Mouse (Mus musculus) heart, embryonic 14.5 days (tissue): Measurements from ENCODE around the gene 1110008L16Rik. TPM values are rescaled to one million over a fixed set of nuclear protein-coding genes. Genes with fewer than 3 reads are reported as not detected.

Experiments
- ATAC-seq: fragments of 200-750 bp; cut with Nextera tagmentation; 2 replicates; pipeline ENCODE4 v1.8.0; 2017; ENCODE audit warnings: low read depth, moderate TSS enrichment; ENCODE audit not compliant: insufficient number of reproducible peaks, insufficient read depth, low FRiP score
- H3K27ac ChIP-seq, 2 experiments: fragments of 200-500 bp in 1 of 2; fragments of 300-500 bp in 1 of 2; sonication (generic) in 1 of 2; replicated peaks in 1 of 2; 2 replicates each; pipeline ENCODE4 v1.5.1; 2012 to 2014; ENCODE audit warnings: low read depth in 2 of 2, low read length in 2 of 2, control low read depth in 1 of 2, mild to moderate bottlenecking in 1 of 2, mixed read lengths in 1 of 2; ENCODE audit not compliant: control insufficient read depth in 1 of 2, insufficient read depth in 1 of 2
- H3K27me3 ChIP-seq: fragments of 300-500 bp; sonication (generic); 2 replicates; pipeline ENCODE4 v1.6.1; 2014; ENCODE audit warnings: mild to moderate bottlenecking, low read length, control low read depth; ENCODE audit not compliant: control insufficient read depth, insufficient read depth
- H3K36me3 ChIP-seq: fragments of 300-500 bp; sonication (generic); 2 replicates; pipeline ENCODE4 v1.6.1; 2014; ENCODE audit warnings: mild to moderate bottlenecking, control low read depth, low read length, mixed read lengths; ENCODE audit not compliant: control insufficient read depth, insufficient read depth
- H3K4me1 ChIP-seq, 2 experiments: fragments of 200-500 bp in 1 of 2; fragments of 300-500 bp in 1 of 2; sonication (generic) in 1 of 2; 2 replicates each; pipeline ENCODE4 v1.6.1; 2012 to 2014; ENCODE audit warnings: low read length in 2 of 2, control low read depth in 1 of 2, mixed read lengths in 1 of 2; ENCODE audit not compliant: control insufficient read depth in 2 of 2, insufficient read depth in 2 of 2
- H3K4me2 ChIP-seq: fragments of 300-500 bp; sonication (generic); 2 replicates; pipeline ENCODE4 v1.6.1; 2014; ENCODE audit warnings: mild to moderate bottlenecking, low read length
- H3K4me3 ChIP-seq, 2 experiments: fragments of 200-500 bp in 1 of 2; fragments of 300-500 bp in 1 of 2; sonication (generic) in 1 of 2; 2 replicates each; pipeline ENCODE4 v1.5.1; 2012 to 2014; ENCODE audit warnings: low read length in 2 of 2, mild to moderate bottlenecking in 2 of 2, control low read depth in 1 of 2, low read depth in 1 of 2, moderate library complexity in 1 of 2; ENCODE audit not compliant: control insufficient read depth in 1 of 2, insufficient read depth in 1 of 2
- H3K9ac ChIP-seq: fragments of 300-500 bp; sonication (generic); 2 replicates; pipeline ENCODE4 v1.6.1; 2014; ENCODE audit warnings: mild to moderate bottlenecking, low read length
- H3K9me3 ChIP-seq: fragments of 300-500 bp; sonication (generic); 2 replicates; pipeline ENCODE4 v1.6.1; 2016; ENCODE audit warnings: low read length, control low read depth; ENCODE audit not compliant: control insufficient read depth
- WGBS: fragments of 180-500 bp; shearing (Covaris S2); extraction: QIAGEN DNeasy Blood & Tissue Kit; methylation state at CpG from one replicate; pipeline ENCODE4 v1.1.7; 2014; 5-methylcytosine and 5-hydroxymethylcytosine counted together
- polyA plus RNA-seq: library from polyadenylated mRNA; unstranded; fragments of >200 nt; fragmentation: Nextera tagmentation; extraction: Ambion mirVana; gene quantifications from 2 replicates; pipeline ENCODE4 v1.2.1, GENCODE M21; 2014

Gene 1110008L16Rik
- polyA plus RNA-seq, 1 experiment from 2014 or later: 10.4 TPM

DNA sequence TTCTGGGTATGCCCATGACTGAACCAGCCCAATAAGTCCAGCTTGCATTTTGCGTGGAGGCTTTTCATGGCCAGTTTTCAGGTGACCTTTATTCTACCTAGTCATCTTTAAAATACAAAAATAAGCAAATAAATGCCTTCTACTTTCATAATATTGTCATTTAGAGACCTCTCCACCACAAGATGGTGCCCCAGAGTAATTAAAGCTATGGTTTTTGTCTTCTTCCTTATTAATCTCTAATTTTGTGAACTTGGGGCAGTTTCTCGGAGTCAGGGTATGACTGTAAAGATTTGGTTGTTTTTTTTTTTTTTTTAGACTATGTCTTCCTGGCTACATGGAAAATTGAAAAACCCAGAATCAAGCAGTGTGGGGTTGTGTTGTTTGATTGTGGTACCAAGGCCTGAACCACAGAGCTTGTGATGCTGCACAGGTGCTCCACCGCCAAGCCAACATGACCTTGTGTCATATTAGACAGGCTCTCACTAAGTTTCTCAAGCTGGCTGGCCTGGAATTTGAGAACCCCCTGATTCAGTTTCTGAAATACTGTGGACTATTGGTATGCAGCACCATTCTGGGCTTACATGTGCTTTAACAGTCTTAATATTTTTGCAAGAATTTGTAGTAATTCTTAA lies 73.2 kb downstream of the 1110008L16Rik start:
- H3K4me3 ChIP-seq: no peak overlapping the region
- no peaks in the 10 kb centered on the region for H3K4me1 ChIP-seq
- no peak for ATAC-seq
- no peak overlapping the region for H3K27ac ChIP-seq
- no peaks in the 10 kb centered on the region for H3K27me3 ChIP-seq
- WGBS: 80% methylated on average over 3 of the region's 3 CpGs
- no peak overlapping the region for H3K9ac ChIP-seq
- H3K4me2 ChIP-seq: no peak overlapping the region
- H3K36me3 ChIP-seq: no peaks in the 10 kb centered on the region
- no peaks in the 10 kb centered on the region for H3K9me3 ChIP-seq

DNA sequence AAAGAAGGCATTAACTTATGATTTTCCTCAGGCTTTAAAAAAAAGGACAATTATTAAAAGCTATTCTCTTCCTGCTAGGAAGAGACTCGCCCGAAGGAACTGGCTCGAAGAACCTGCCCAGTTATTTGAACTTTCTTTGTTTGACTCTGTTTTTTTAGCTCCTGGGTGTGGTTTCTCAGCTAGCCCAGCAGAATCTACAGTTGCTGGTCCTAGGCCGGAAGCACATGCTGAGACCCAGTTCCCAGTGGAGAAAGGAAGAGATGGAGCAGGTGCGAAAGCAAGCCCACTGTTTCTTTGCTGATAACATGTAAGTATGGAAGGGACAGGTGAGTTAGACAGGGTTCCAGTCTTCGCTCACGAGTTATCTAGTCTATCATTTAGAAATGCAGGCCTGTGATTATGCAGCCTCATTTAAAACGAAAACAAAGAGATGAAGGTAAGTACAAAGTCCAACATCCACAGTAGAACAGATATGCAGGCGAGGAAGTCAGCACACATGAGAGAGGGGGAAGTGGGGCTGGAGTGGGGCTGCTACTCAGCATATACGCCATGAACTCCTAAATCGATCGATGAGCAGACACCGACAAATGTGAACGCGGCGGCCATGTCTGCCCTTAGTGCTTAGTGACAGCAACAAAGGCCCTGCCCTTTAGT lies 77.7 kb downstream of the 1110008L16Rik start:
- no peaks in the 10 kb centered on the region for H3K27me3 ChIP-seq
- no peak overlapping the region for H3K4me2 ChIP-seq
- no peak overlapping the region for H3K27ac ChIP-seq
- WGBS: 88% methylated on average over 16 of the region's 16 CpGs
- H3K4me3 ChIP-seq: no peak overlapping the region
- no peaks in the 10 kb centered on the region for H3K9me3 ChIP-seq
- no peak for ATAC-seq
- no peaks in the 10 kb centered on the region for H3K4me1 ChIP-seq
- 0 out of 2 replicates have a peak, but pooled peaks cover 6% of the 10 kb centered on the region for H3K36me3 ChIP-seq
- H3K9ac ChIP-seq: no peak overlapping the region

DNA sequence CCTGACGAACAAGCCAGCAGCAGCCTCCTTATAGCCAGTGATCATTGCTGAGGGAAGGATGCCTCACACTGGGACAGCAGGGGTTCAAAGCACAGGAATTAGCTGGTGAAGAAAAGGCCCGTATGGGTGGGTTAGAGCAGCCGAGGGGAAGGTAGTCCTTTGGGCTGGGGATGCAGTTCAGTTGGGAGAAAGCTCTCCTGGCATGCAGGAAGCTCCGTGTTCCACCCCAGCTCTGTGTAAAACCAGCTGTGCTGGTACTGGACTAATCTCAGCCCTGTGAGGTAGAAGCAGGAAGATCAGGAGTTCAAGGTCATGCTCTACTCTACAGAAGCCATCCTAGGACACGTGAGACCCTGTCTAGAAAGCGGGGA lies 78.2 kb downstream of the 1110008L16Rik start:
- no peaks in the 10 kb centered on the region for H3K27me3 ChIP-seq
- 62% methylated on average over 6 of the region's 6 CpGs for WGBS
- peaks cover 6% of the 10 kb centered on the region; the same call in 1 of the 2 replicates for H3K36me3 ChIP-seq
- H3K9ac ChIP-seq: no peak overlapping the region
- no peak overlapping the region for H3K4me3 ChIP-seq
- no peaks in the 10 kb centered on the region for H3K9me3 ChIP-seq
- H3K4me2 ChIP-seq: no peak overlapping the region
- ATAC-seq: no peak
- no peak overlapping the region for H3K27ac ChIP-seq
- H3K4me1 ChIP-seq: no peaks in the 10 kb centered on the region

DNA sequence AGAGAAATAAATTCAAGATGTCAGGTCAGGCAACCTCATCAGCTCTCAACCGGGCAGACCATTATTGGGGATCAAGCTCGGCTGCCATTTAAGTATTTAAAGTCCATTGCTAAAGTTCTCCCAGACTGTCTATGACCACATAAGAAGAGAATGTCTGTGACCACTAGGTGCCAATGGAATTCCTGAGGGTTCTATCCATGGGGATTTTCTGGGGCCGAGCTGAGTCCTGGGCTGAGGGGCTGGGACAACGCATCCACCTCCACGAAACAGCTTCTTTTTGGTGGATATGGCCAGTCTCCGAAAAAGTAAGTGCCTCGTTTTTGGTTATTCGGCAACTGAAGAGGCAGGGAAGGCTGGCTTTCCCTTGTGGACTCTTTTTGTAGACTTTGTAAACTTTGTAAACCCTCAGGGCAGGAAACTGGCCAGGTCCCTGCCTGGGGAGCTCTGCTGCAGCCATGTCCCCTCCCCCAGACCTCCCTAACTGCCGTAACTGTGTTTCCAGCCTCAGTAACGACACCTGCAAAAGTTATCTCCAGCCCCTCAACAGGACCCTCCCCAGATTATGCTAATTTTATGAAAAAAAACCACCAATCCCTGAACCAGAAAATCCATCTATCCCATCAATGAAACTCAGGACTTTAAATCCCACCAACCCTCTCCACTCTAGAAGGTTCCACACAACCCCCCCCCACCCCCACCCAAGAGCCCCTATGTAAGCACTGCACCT lies 84.8 kb downstream of the 1110008L16Rik start, which contains the start of gene Psma6:
Gene Psma6 (plus strand): TSS at position 200 of the 727 bp plus-strand sequence.
- no peak within 1 kb of the TSS for H3K4me3 ChIP-seq
- H3K4me2 ChIP-seq: no peak within 1 kb of the TSS
- ATAC-seq: no peak
- no peaks in the 10 kb centered on the region for H3K9me3 ChIP-seq
- H3K4me1 ChIP-seq: peaks cover 2 to 6% of the 10 kb centered on the region in 2 experiments; a peak in 2 of 4 replicates
- 70% methylated on average over 10 of the region's 10 CpGs for WGBS
- H3K36me3 ChIP-seq: peaks cover 4% of the 10 kb centered on the region; the same call in 1 of the 2 replicates
- H3K27me3 ChIP-seq: no peaks in the 10 kb centered on the region
- H3K9ac ChIP-seq: no peak within 1 kb of the TSS
- no peak within 1 kb of the TSS for H3K27ac ChIP-seq

DNA sequence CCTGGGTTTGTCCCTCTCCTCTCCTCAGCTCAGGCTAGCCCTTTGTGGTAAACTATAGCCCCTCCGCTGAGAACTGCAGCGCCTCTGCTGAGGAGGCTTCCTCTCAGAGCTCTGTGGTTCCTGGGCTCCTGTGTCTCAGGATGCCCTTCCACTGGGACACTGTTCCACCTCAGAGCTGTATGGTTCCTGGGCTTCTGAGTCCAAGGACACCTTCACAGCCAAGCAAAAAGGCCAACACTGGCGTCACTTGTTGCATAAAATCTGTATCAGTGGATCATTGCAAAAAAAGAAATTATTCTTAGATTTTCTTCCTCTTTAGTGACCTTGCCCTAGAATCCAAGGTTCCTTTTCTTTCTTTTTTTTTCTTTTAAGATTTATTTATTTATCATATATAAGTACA lies 85.4 kb downstream of the 1110008L16Rik start:
- WGBS: 89% methylated on average over 3 of the region's 3 CpGs
- Histone ChIP-seq H3K9ac (no peak overlapping the region), H3K27me3 (no peaks in the 10 kb centered on the region), H3K36me3 (no peaks in the 10 kb centered on the region; the same call in 1 of the 2 replicates), H3K9me3 (no peaks in the 10 kb centered on the region), H3K27ac (no peak overlapping the region), H3K4me3 (no peak overlapping the region), H3K4me1 (peaks cover 3 to 6% of the 10 kb centered on the region in 2 experiments; a peak in 3 of 4 replicates), H3K4me2 (no peak overlapping the region)
- no peak for ATAC-seq

DNA sequence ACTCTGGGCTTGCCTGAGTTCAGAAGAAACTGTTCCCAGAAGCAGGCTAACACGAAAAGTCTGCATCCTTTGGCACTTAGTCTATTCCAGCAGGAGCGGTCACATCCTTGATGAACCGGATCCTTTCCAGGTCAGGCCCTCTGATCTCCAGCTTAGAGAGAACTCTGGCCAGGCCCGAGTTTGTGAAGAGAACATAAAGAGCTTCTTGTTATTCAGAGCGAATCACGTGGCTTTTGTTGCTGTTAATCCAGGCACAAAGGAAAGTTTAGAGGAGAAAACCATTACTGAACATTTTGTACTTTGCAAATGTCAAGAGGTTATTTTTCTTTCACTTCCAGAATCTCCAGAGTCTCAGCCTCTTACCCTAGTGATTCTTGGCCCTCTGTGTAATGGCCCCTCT lies 86.6 kb downstream of the 1110008L16Rik start:
- H3K9me3 ChIP-seq: no peaks in the 10 kb centered on the region
- WGBS: 69% methylated on average over 6 of the region's 6 CpGs
- peaks cover 5 to 6% of the 10 kb centered on the region in 2 experiments; a peak in 3 of 4 replicates for H3K4me1 ChIP-seq
- no peaks in the 10 kb centered on the region; the same call in 1 of the 2 replicates for H3K36me3 ChIP-seq
- H3K27ac ChIP-seq: no peak overlapping the region
- no peaks in the 10 kb centered on the region for H3K27me3 ChIP-seq
- H3K4me3 ChIP-seq: no peak overlapping the region
- ATAC-seq: no peak
- no peak overlapping the region for H3K9ac ChIP-seq
- H3K4me2 ChIP-seq: no peak overlapping the region

DNA sequence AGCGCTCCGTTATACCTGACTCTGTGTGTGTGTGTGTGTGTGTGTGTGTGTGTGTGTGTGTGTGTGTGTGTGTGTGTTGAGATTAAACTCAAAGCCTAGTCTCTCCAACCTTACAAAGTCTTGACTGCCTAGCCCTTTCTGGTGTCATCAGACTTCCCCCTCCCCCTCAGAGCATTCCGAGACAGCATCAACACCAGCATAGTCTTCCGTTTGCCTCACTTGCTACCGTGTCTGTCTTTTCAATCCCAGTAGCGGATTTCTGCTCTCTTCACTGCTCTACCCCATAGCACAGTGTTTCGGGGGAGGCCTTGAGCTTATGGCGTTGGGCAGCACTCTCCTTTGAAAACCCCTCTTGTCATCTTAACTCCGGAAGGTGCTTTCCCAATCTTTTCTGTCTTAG lies 87.1 kb downstream of the 1110008L16Rik start:
- Histone ChIP-seq H3K9me3 (no peaks in the 10 kb centered on the region), H3K9ac (no peak overlapping the region), H3K4me2 (no peak overlapping the region), H3K4me1 (peaks cover 5 to 6% of the 10 kb centered on the region in 2 experiments; a peak in 3 of 4 replicates), H3K36me3 (no peaks in the 10 kb centered on the region; the same call in 1 of the 2 replicates), H3K27ac (no peak overlapping the region), H3K4me3 (no peak overlapping the region), H3K27me3 (no peaks in the 10 kb centered on the region)
- ATAC-seq: no peak
- WGBS: 72% methylated on average over 9 of the region's 9 CpGs
